Mouse (Mus musculus) liver, embryonic 11.5 days (tissue): ENCODE results near the gene Lbr. TPM values are rescaled to one million over a fixed set of nuclear protein-coding genes. Genes with fewer than 3 reads are reported as not detected.
"Not testable (repeated sequence)": the region's sequence is repeated elsewhere in the genome, so short reads cannot be mapped to it uniquely, and the experiment has no call there.

Source experiments
- ATAC-seq: fragments of 200-750 bp; cut with Nextera tagmentation; replicated peaks from 2 replicates; pipeline ENCODE4 v1.8.0; 2017; ENCODE audit warnings: moderate number of reproducible peaks, mild to moderate bottlenecking, moderate TSS enrichment, moderate library complexity; ENCODE audit not compliant: low FRiP score
- DNase-seq: peaks from one replicate; pipeline ENCODE4 v3.0.0-alpha.2; 2017; ENCODE audit warnings: low spot score
- H3K27ac ChIP-seq: fragments of 300-500 bp; sonication (generic); 2 replicates; pipeline ENCODE4 v1.5.1; 2014; ENCODE audit warnings: mild to moderate bottlenecking, low read depth, low read length, control low read depth
- H3K27me3 ChIP-seq: fragments of 300-500 bp; sonication (generic); replicated peaks from 2 replicates; pipeline ENCODE4 v1.6.1; 2014; ENCODE audit warnings: low read length, mixed read lengths; ENCODE audit not compliant: control insufficient read depth, insufficient read depth
- H3K36me3 ChIP-seq: fragments of 300-500 bp; sonication (generic); 2 replicates; pipeline ENCODE4 v1.6.1; 2014; ENCODE audit warnings: mild to moderate bottlenecking, low read length, moderate library complexity, mixed read lengths; ENCODE audit not compliant: control insufficient read depth, insufficient read depth
- H3K4me1 ChIP-seq: fragments of 300-500 bp; sonication (generic); replicated peaks from 2 replicates; pipeline ENCODE4 v1.6.1; 2014; ENCODE audit warnings: low read length, mixed read lengths; ENCODE audit not compliant: control insufficient read depth, insufficient read depth
- H3K4me2 ChIP-seq: fragments of 300-500 bp; sonication (generic); 2 replicates; pipeline ENCODE4 v1.6.1; 2014; ENCODE audit warnings: mild to moderate bottlenecking, control low read depth, moderate library complexity
- H3K4me3 ChIP-seq: fragments of 300-500 bp; sonication (generic); 2 replicates; pipeline ENCODE4 v1.5.1; 2014; ENCODE audit warnings: low read depth, low read length, control low read depth
- H3K9ac ChIP-seq: fragments of 300-500 bp; sonication (generic); 2 replicates; pipeline ENCODE4 v1.6.1; 2014; ENCODE audit warnings: low read depth, low read length, control low read depth
- H3K9me3 ChIP-seq: fragments of 300-500 bp; sonication (generic); 2 replicates; pipeline ENCODE4 v1.6.1; 2016; ENCODE audit warnings: low read length, inconsistent platforms, mixed read lengths; ENCODE audit not compliant: control insufficient read depth
- WGBS: fragments of 180-500 bp; shearing (Covaris S2); extraction: QIAGEN DNeasy Blood & Tissue Kit; methylation state at CpG from one replicate; pipeline ENCODE4 v1.1.7; 2014; 5-methylcytosine and 5-hydroxymethylcytosine counted together
- polyA plus RNA-seq: library from polyadenylated mRNA; unstranded; fragments of >200 nt; fragmentation: Nextera tagmentation; extraction: Ambion mirVana; gene quantifications from 2 replicates; pipeline ENCODE4 v1.2.1, GENCODE M21; 2014

Lbr gene
- polyA plus RNA-seq, 1 experiment from 2014 or later = 229 TPM

GRCm38 (mm10) chr1:181782600-181782999 is 60.2 kb downstream of the Lbr start:
- DNase-seq, ATAC-seq: not testable (repeated sequence)
- WGBS = 94% methylated on average over 11 of the region's 11 CpGs

GRCm38 (mm10) chr1:181776541-181776940 is 66.3 kb downstream of the Lbr start:
- H3K9ac ChIP-seq = no peak overlapping the region
- WGBS = 52% methylated on average over 1 of the region's 1 CpGs
- ATAC-seq = no peak

More at GRCm38 (mm10) chr1:181782600-181782999, 60.2 kb downstream of the Lbr start:
- H3K4me3 ChIP-seq, H3K36me3 ChIP-seq, H3K27ac ChIP-seq, H3K27me3 ChIP-seq, H3K4me2 ChIP-seq, H3K4me1 ChIP-seq, H3K9me3 ChIP-seq, H3K9ac ChIP-seq: not testable (repeated sequence)

GRCm38 (mm10) chr1:181771871-181772270 is 71.0 kb downstream of the Lbr start:
- Histone ChIP-seq H3K27ac (no peak overlapping the region), H3K4me1 (no peaks in the 10 kb centered on the region), H3K4me2 (no peak overlapping the region), H3K9ac (no peak overlapping the region), H3K36me3 (no peaks in the 10 kb centered on the region), H3K27me3 (no peaks in the 10 kb centered on the region), H3K9me3 (no peaks in the 10 kb centered on the region), H3K4me3 (no peak overlapping the region)
- no peak for ATAC-seq
- 91% methylated on average over 3 of the region's 3 CpGs for WGBS
- DNase-seq = no peak

More at GRCm38 (mm10) chr1:181776541-181776940, 66.3 kb downstream of the Lbr start:
- DNase-seq = no peak
- Histone ChIP-seq H3K4me1 (no peaks in the 10 kb centered on the region), H3K36me3 (no peaks in the 10 kb centered on the region), H3K9me3 (no peaks in the 10 kb centered on the region), H3K4me2 (no peak overlapping the region), H3K4me3 (no peak overlapping the region), H3K27ac (no peak overlapping the region), H3K27me3 (no peaks in the 10 kb centered on the region)

- Histone ChIP-seq H3K27ac (no peak overlapping the region), H3K4me1 (no peaks in the 10 kb centered on the region), H3K9ac (no peak overlapping the region), H3K9me3 (no peaks in the 10 kb centered on the region), H3K27me3 (no peaks in the 10 kb centered on the region), H3K36me3 (no peaks in the 10 kb centered on the region), H3K4me3 (no peak overlapping the region), H3K4me2 (no peak overlapping the region)
- 56% methylated on average over 14 of the region's 14 CpGs for WGBS
- no peak for ATAC-seq
- no peak for DNase-seq
Observed at GRCm38 (mm10) chr1:181769392-181769791, 73.5 kb downstream of the Lbr start.

Other genes starting within 250 kb of the Lbr start
- 6.4 and 7.6 TPM in 2 replicates for gene Enah, start 176.9 kb upstream of the Lbr start, polyA plus RNA-seq